Mouse (Mus musculus) forebrain, embryonic 15.5 days (tissue): Measurements from ENCODE around the gene Aldh3a2. TPM values are rescaled to one million over a fixed set of nuclear protein-coding genes. Genes with fewer than 3 reads are reported as not detected.
"Not testable (repeated sequence)": the region's sequence is repeated elsewhere in the genome, so short reads cannot be mapped to it uniquely, and the experiment has no call there.

Source experiments
- ATAC-seq: fragments of 200-750 bp; cut with Nextera tagmentation; replicated peaks from 2 replicates; pipeline ENCODE4 v1.8.0; 2017; ENCODE audit warnings: mild to moderate bottlenecking, moderate TSS enrichment, moderate library complexity
- H3K27ac ChIP-seq: fragments of 300-500 bp; sonication (generic); replicated peaks from 2 replicates; pipeline ENCODE4 v1.5.1; 2015; ENCODE audit warnings: mild to moderate bottlenecking, inconsistent platforms
- H3K27me3 ChIP-seq: fragments of 300-500 bp; sonication (generic); 2 replicates; pipeline ENCODE4 v1.6.1; 2015; ENCODE audit warnings: inconsistent platforms
- H3K36me3 ChIP-seq: fragments of 300-500 bp; sonication (generic); 2 replicates; pipeline ENCODE4 v1.6.1; 2015; ENCODE audit warnings: mild to moderate bottlenecking, inconsistent platforms
- H3K4me1 ChIP-seq: fragments of 300-500 bp; sonication (generic); 2 replicates; pipeline ENCODE4 v1.6.1; 2015; ENCODE audit warnings: inconsistent platforms
- H3K4me2 ChIP-seq: fragments of 300-500 bp; sonication (generic); replicated peaks from 2 replicates; pipeline ENCODE4 v1.6.1; 2015; ENCODE audit warnings: mild to moderate bottlenecking, inconsistent platforms
- H3K4me3 ChIP-seq: fragments of 300-500 bp; sonication (generic); 2 replicates; pipeline ENCODE4 v1.5.1; 2015; ENCODE audit warnings: mild to moderate bottlenecking, inconsistent platforms
- H3K9ac ChIP-seq: fragments of 300-500 bp; sonication (generic); replicated peaks from 2 replicates; pipeline ENCODE4 v1.6.1; 2015; ENCODE audit warnings: mild to moderate bottlenecking, inconsistent platforms
- H3K9me3 ChIP-seq: fragments of 300-500 bp; sonication (generic); 2 replicates; pipeline ENCODE4 v1.6.1; 2016; ENCODE audit warnings: inconsistent platforms
- WGBS: fragments of 180-500 bp; shearing (Covaris S2); methylation state at CpG from one replicate; pipeline ENCODE4 v1.1.7; 2015; ENCODE audit warnings: mixed read lengths; 5-methylcytosine and 5-hydroxymethylcytosine counted together
- polyA plus RNA-seq: library from polyadenylated mRNA; unstranded; fragments of >200 nt; fragmentation: Nextera tagmentation; extraction: Ambion mirVana; gene quantifications from 2 replicates; pipeline ENCODE4 v1.2.1, GENCODE M21; 2015

The Aldh3a2 gene
- polyA plus RNA-seq, 1 experiment from 2014 or later, result 28.0 TPM

- Histone ChIP-seq H3K4me1 (0 out of 2 replicates have a peak, but pooled peaks cover 7% of the 10 kb centered on the region), H3K4me2 (0 out of 2 replicates have a peak overlapping the region, but pooled peaks have one; percentile 17), H3K4me3 (no peak overlapping the region), H3K27me3 (no peaks in the 10 kb centered on the region), H3K9ac (no peak overlapping the region), H3K9me3 (no peaks in the 10 kb centered on the region), H3K36me3 (no peaks in the 10 kb centered on the region), H3K27ac (peak overlapping the region; percentile 67)
- WGBS, result 63% methylated on average over 3 of the region's 3 CpGs
- no peak for ATAC-seq
Measured at GRCm38 (mm10) chr11:61180361-61180760, 86.9 kb downstream of the Aldh3a2 start.

- Histone ChIP-seq H3K27me3 (no peaks in the 10 kb centered on the region), H3K27ac (peak overlapping the region; percentile 99), H3K4me1 (peaks cover 30% of the 10 kb centered on the region), H3K4me2 (no peak overlapping the region), H3K9me3 (no peaks in the 10 kb centered on the region), H3K9ac (no peak overlapping the region), H3K4me3 (no peak overlapping the region), H3K36me3 (no peaks in the 10 kb centered on the region)
- no peak for ATAC-seq
- 98% methylated on average over 1 of the region's 1 CpGs for WGBS
Measured at GRCm38 (mm10) chr11:61176321-61176720, 90.9 kb downstream of the Aldh3a2 start.

- Histone ChIP-seq H3K27me3 (no peaks in the 10 kb centered on the region), H3K9ac (no peak overlapping the region), H3K36me3 (no peaks in the 10 kb centered on the region), H3K4me2 (peak overlapping the region; percentile 46), H3K27ac (peak overlapping the region; percentile 99), H3K9me3 (no peaks in the 10 kb centered on the region), H3K4me1 (peaks cover 35% of the 10 kb centered on the region), H3K4me3 (no peak overlapping the region; the same call in 1 of the 2 replicates)
- 73% methylated on average over 5 of the region's 5 CpGs for WGBS
- no peak for ATAC-seq
Measured at GRCm38 (mm10) chr11:61175778-61176177, 91.5 kb downstream of the Aldh3a2 start.

- Histone ChIP-seq H3K36me3 (no peaks in the 10 kb centered on the region), H3K9me3 (no peaks in the 10 kb centered on the region), H3K27me3 (no peaks in the 10 kb centered on the region), H3K27ac (peak within 1 kb of the TSS; percentile 99), H3K4me1 (peaks cover 38% of the 10 kb centered on the region), H3K9ac (peak within 1 kb of the TSS; percentile 100), H3K4me3 (peak within 1 kb of the TSS; percentile 98), H3K4me2 (peak within 1 kb of the TSS; percentile 56)
- WGBS, result under 1% methylated on average over 64 of the region's 69 CpGs
- peak; percentile 97 for ATAC-seq
Measured at GRCm38 (mm10) chr11:61174821-61175658, 92.2 kb downstream of the Aldh3a2 start, which contains the start of gene Usp22. Usp22 (minus strand) TSS chr11:61175055.

GRCm38 (mm10) chr11:61174291-61174820 is 92.9 kb downstream of the Aldh3a2 start:
- ATAC-seq, result peak; percentile 41
- Histone ChIP-seq H3K4me1 (peaks cover 45% of the 10 kb centered on the region), H3K4me3 (peak overlapping the region; percentile 98), H3K4me2 (peak overlapping the region; percentile 56), H3K27me3 (no peaks in the 10 kb centered on the region), H3K9ac (peak overlapping the region; percentile 100), H3K9me3 (no peaks in the 10 kb centered on the region), H3K27ac (peak overlapping the region; percentile 99), H3K36me3 (no peaks in the 10 kb centered on the region)
- WGBS, result 0% methylated on average over 28 of the region's 28 CpGs

GRCm38 (mm10) chr11:61173477-61173876 is 93.8 kb downstream of the Aldh3a2 start:
- H3K4me1 ChIP-seq, result peaks cover 53% of the 10 kb centered on the region
- 19% methylated on average over 15 of the region's 15 CpGs for WGBS
- not testable (repeated sequence) for ATAC-seq

More at GRCm38 (mm10) chr11:61173477-61173876, 93.8 kb downstream of the Aldh3a2 start:
- H3K36me3 ChIP-seq, H3K9me3 ChIP-seq, H3K27me3 ChIP-seq: not testable (repeated sequence)
- peak overlapping the region; percentile 98 for H3K4me3 ChIP-seq
- H3K9ac ChIP-seq, result peak overlapping the region; percentile 100
- H3K27ac ChIP-seq, result peak overlapping the region; percentile 99; the same call in 1 of the 2 replicates
- H3K4me2 ChIP-seq, result peak overlapping the region; percentile 56

Other genes starting within 250 kb of the Aldh3a2 start
- 1.6 TPM in 2 replicates for gene Kcnj12, start 244.9 kb downstream of the Aldh3a2 start, polyA plus RNA-seq
- gene Tnfrsf13b, start 140.7 kb downstream of the Aldh3a2 start, polyA plus RNA-seq, result 0.78 and 0.91 TPM in 2 replicates
- gene Usp22, start 92.4 kb downstream of the Aldh3a2 start, polyA plus RNA-seq, result 419 and 436 TPM in 2 replicates
- gene Aldh3a1, start 59.9 kb downstream of the Aldh3a2 start, polyA plus RNA-seq, result 0.14 and 0.28 TPM in 2 replicates
- gene Slc47a2, start 75.4 kb upstream of the Aldh3a2 start, polyA plus RNA-seq, result not detected in 2 replicates
- 0.13 TPM in 1 of 2 replicates, not detected in the other for gene Slc47a1, start 110.9 kb upstream of the Aldh3a2 start, polyA plus RNA-seq
- 22.4 and 24.2 TPM in 2 replicates for gene Rnf112, start 186.7 kb upstream of the Aldh3a2 start, polyA plus RNA-seq
- 50.5 and 59.5 TPM in 2 replicates for gene Mfap4, start 218.0 kb upstream of the Aldh3a2 start, polyA plus RNA-seq
- 109 and 117 TPM in 2 replicates for gene Mapk7, start 226.9 kb upstream of the Aldh3a2 start, polyA plus RNA-seq
- 38.8 and 42.8 TPM in 2 replicates for gene B9d1, start 237.7 kb upstream of the Aldh3a2 start, polyA plus RNA-seq